Mouse (Mus musculus): ENCODE data around the gene Dnmt3b.
"Not testable (repeated sequence)": the region's sequence is repeated elsewhere in the genome, so short reads cannot be mapped to it uniquely, and the experiment has no call there.

Gene Dnmt3b

GRCm38 (mm10) chr2:153712646-153713091 is 63.4 kb downstream of the Dnmt3b start:
- DNase-seq (ENCODE audit: low spot score in 2 of 2): peak in 1 of 2 experiments; percentile 4

GRCm38 (mm10) chr2:153713227-153713626 is 64.0 kb downstream of the Dnmt3b start:
- DNase-seq (ENCODE audit: low spot score in 2 of 2): no peak

- DNase-seq (ENCODE audit: low spot score in 2 of 2): not testable (repeated sequence)
Measured at GRCm38 (mm10) chr2:153717861-153718260, 68.6 kb downstream of the Dnmt3b start.

GRCm38 (mm10) chr2:153723098-153723497 is 73.8 kb downstream of the Dnmt3b start:
- DNase-seq (ENCODE audit: low spot score in 2 of 2): no peak

GRCm38 (mm10) chr2:153724424-153724823 is 75.2 kb downstream of the Dnmt3b start:
- DNase-seq (ENCODE audit: low spot score in 2 of 2): no peak

GRCm38 (mm10) chr2:153724871-153725270 is 75.6 kb downstream of the Dnmt3b start:
- DNase-seq (ENCODE audit: low spot score in 2 of 2): no peak

GRCm38 (mm10) chr2:153725291-153725690 is 76.0 kb downstream of the Dnmt3b start:
- DNase-seq (ENCODE audit: low spot score in 2 of 2): no peak

GRCm38 (mm10) chr2:153734033-153734432 is 84.8 kb downstream of the Dnmt3b start:
- DNase-seq (ENCODE audit: low spot score in 2 of 2): no peak
